Mouse (Mus musculus): ENCODE measurements around the gene Cpsf6.

GRCm38 (mm10) chr10:117298336-117298735 is 81.5 kb downstream of the Cpsf6 start:
- TF ChIP-seq CTCF (IDR thresholded peaks at IDR 0.05; ENCODE audit: low read depth), result no peak
- no peak for TF ChIP-seq EP300 (IDR thresholded peaks at IDR 0.05; ENCODE audit: low read depth)
